Mouse (Mus musculus) MEL (cell line): ENCODE data around the gene Atrnl1. TPM values are rescaled to one million over a fixed set of nuclear protein-coding genes. Genes with fewer than 3 reads are reported as not detected.

Experiments used
- DNase-seq: peaks from one replicate; pipeline ENCODE4 v3.0.0; 2011; ENCODE audit warnings: low read depth, low spot score
- H3K27ac ChIP-seq: 2 replicates; pipeline ENCODE4 v1.5.1; 2012; ENCODE audit warnings: low read depth, mild to moderate bottlenecking, control low read depth, low read length, moderate library complexity; ENCODE audit not compliant: control insufficient read depth
- H3K27me3 ChIP-seq, 2 experiments: fragments of 150-350 bp in 1 of 2; sonication (generic) in 1 of 2; 2 replicates each; pipeline ENCODE4 v1.6.1; 2012; ENCODE audit warnings: low read length in 2 of 2, mild to moderate bottlenecking in 2 of 2, improper control_type of control experiment in 1 of 2, moderate library complexity in 1 of 2; ENCODE audit not compliant: insufficient read depth in 2 of 2, control insufficient read depth in 1 of 2
- H3K36me3 ChIP-seq, 2 experiments: 2 replicates each; pipeline ENCODE4 v1.6.1; 2012 to 2014; ENCODE audit warnings: low read length in 2 of 2, improper control_type of control experiment in 1 of 2, inconsistent platforms in 1 of 2, mild to moderate bottlenecking in 1 of 2; ENCODE audit not compliant: insufficient read depth in 2 of 2, control insufficient read depth in 1 of 2
- H3K4me1 ChIP-seq, 2 experiments: fragments of 150-350 bp in 1 of 2; sonication (generic) in 1 of 2; 2 replicates each; pipeline ENCODE4 v1.6.1; 2012; ENCODE audit warnings: low read length in 2 of 2, improper control_type of control experiment in 1 of 2, mild to moderate bottlenecking in 1 of 2; ENCODE audit not compliant: insufficient read depth in 2 of 2, control insufficient read depth in 1 of 2
- H3K4me3 ChIP-seq, 2 experiments: fragments of 150-350 bp in 1 of 2; sonication (generic) in 1 of 2; 2 replicates each; pipeline ENCODE4 v1.5.1; 2012; ENCODE audit warnings: low read depth in 2 of 2, low read length in 2 of 2, mild to moderate bottlenecking in 2 of 2, moderate library complexity in 2 of 2, control low read depth in 1 of 2, improper control_type of control experiment in 1 of 2; ENCODE audit not compliant: control insufficient read depth in 1 of 2, insufficient read depth in 1 of 2
- H3K79me2 ChIP-seq: 2 replicates; pipeline ENCODE4 v1.6.1; 2012; ENCODE audit warnings: mild to moderate bottlenecking, low read length, moderate library complexity; ENCODE audit not compliant: control insufficient read depth, poor library complexity, insufficient read depth
- H3K9ac ChIP-seq: 2 replicates; pipeline ENCODE4 v1.6.1; 2012; ENCODE audit warnings: low read depth, mild to moderate bottlenecking, control low read depth, low read length, moderate library complexity; ENCODE audit not compliant: control insufficient read depth, poor library complexity, severe bottlenecking
- H3K9me3 ChIP-seq: fragments of 150-350 bp; sonication (generic); replicated peaks from 2 replicates; pipeline ENCODE4 v1.6.1; 2012; ENCODE audit warnings: mild to moderate bottlenecking, low read length, improper control_type of control experiment, moderate library complexity; ENCODE audit not compliant: insufficient read depth
- CTCF ChIP-seq, 3 experiments: IDR thresholded peaks in 2 of 3; conservative IDR thresholded peaks in 1 of 3; 2 replicates each; pipeline ENCODE4 v1.5.1; 2011 to 2012; ENCODE audit warnings: low read length in 3 of 3, low read depth in 2 of 3, mild to moderate bottlenecking in 2 of 3, improper control_type of control experiment in 1 of 3, inconsistent platforms in 1 of 3, mixed read lengths in 1 of 3, moderate library complexity in 1 of 3; ENCODE audit not compliant: control insufficient read depth in 1 of 3, insufficient read depth in 1 of 3, poor library complexity in 1 of 3, severe bottlenecking in 1 of 3
- E2F4 ChIP-seq: IDR thresholded peaks from 2 replicates; pipeline ENCODE4 v1.6.1; 2011; ENCODE audit warnings: low read depth, low read length, improper control_type of control experiment, borderline replicate concordance
- EP300 ChIP-seq, 2 experiments: IDR thresholded peaks; 2 replicates each; pipeline ENCODE4 v1.6.1; 2011; ENCODE audit warnings: improper control_type of control experiment in 2 of 2, low read length in 2 of 2, low read depth in 1 of 2, mild to moderate bottlenecking in 1 of 2
- GABPA ChIP-seq: IDR thresholded peaks from 2 replicates; pipeline ENCODE4 v1.6.1; 2012; ENCODE audit warnings: low read depth, mild to moderate bottlenecking, inconsistent platforms, low read length, improper control_type of control experiment, moderate library complexity
- KAT2A ChIP-seq: conservative IDR thresholded peaks from 2 replicates; pipeline ENCODE4 v1.6.1; 2012; ENCODE audit warnings: low read depth, low read length, improper control_type of control experiment, inconsistent platforms
- MAX ChIP-seq: IDR thresholded peaks from 2 replicates; pipeline ENCODE4 v1.6.1; 2011; ENCODE audit warnings: low read length, improper control_type of control experiment
- MAZ ChIP-seq: IDR thresholded peaks from 2 replicates; pipeline ENCODE4 v1.6.1; 2012; ENCODE audit warnings: low read depth, mild to moderate bottlenecking, inconsistent platforms, low read length, improper control_type of control experiment
- MEF2A ChIP-seq: IDR thresholded peaks from 2 replicates; pipeline ENCODE4 v1.6.1; 2014; ENCODE audit warnings: low read depth, mild to moderate bottlenecking, inconsistent platforms, low read length, improper control_type of control experiment; ENCODE audit not compliant: poor library complexity, insufficient replicate concordance, severe bottlenecking; ENCODE audit errors: extremely low read depth
- MXI1 ChIP-seq: IDR thresholded peaks from 2 replicates; pipeline ENCODE4 v1.6.1; 2011; ENCODE audit warnings: mild to moderate bottlenecking, low read depth, low read length, improper control_type of control experiment
- MYB ChIP-seq: IDR thresholded peaks from 2 replicates; pipeline ENCODE4 v1.6.1; 2011; ENCODE audit warnings: mild to moderate bottlenecking, low read depth, low read length, improper control_type of control experiment
- MYC ChIP-seq: IDR thresholded peaks from 2 replicates; pipeline ENCODE4 v1.6.1; 2011; ENCODE audit warnings: low read depth, mild to moderate bottlenecking, low read length, improper control_type of control experiment, moderate library complexity
- NRF1 ChIP-seq: IDR thresholded peaks from 2 replicates; pipeline ENCODE4 v1.6.1; 2014; ENCODE audit warnings: low read depth, mild to moderate bottlenecking, inconsistent platforms, low read length, improper control_type of control experiment, moderate library complexity; ENCODE audit not compliant: poor library complexity, insufficient read depth, severe bottlenecking
- POLR2AphosphoS2 ChIP-seq: IDR thresholded peaks from 2 replicates; pipeline ENCODE4 v1.6.1; 2011; ENCODE audit warnings: low read length, improper control_type of control experiment
- RAD21 ChIP-seq: IDR thresholded peaks from 2 replicates; pipeline ENCODE4 v1.6.1; 2011; ENCODE audit warnings: mild to moderate bottlenecking, low read depth, low read length, improper control_type of control experiment
- RCOR1 ChIP-seq: IDR thresholded peaks from 2 replicates; pipeline ENCODE4 v1.6.1; 2012; ENCODE audit warnings: low read depth, mild to moderate bottlenecking, inconsistent platforms, low read length, improper control_type of control experiment
- SMC3 ChIP-seq: IDR thresholded peaks from 2 replicates; pipeline ENCODE4 v1.6.1; 2011; ENCODE audit warnings: low read depth, low read length, improper control_type of control experiment
- TAL1 ChIP-seq: IDR thresholded peaks from 2 replicates; pipeline ENCODE4 v1.6.1; 2012; ENCODE audit warnings: mild to moderate bottlenecking, inconsistent platforms, low read length, moderate library complexity, mixed read lengths
- USF1 ChIP-seq: IDR thresholded peaks from 2 replicates; pipeline ENCODE4 v1.6.1; 2014; ENCODE audit warnings: low read depth, mild to moderate bottlenecking, inconsistent platforms, low read length, improper control_type of control experiment, moderate library complexity
- USF2 ChIP-seq, 2 experiments: IDR thresholded peaks; 2 replicates each; pipeline ENCODE4 v1.6.1; 2011 to 2012; ENCODE audit warnings: improper control_type of control experiment in 2 of 2, low read length in 2 of 2, borderline replicate concordance in 1 of 2, inconsistent platforms in 1 of 2, low read depth in 1 of 2, mild to moderate bottlenecking in 1 of 2; ENCODE audit not compliant: insufficient read depth in 1 of 2
- ZNF384 ChIP-seq: IDR thresholded peaks from 2 replicates; pipeline ENCODE4 v1.6.1; 2012; ENCODE audit warnings: low read depth, mild to moderate bottlenecking, inconsistent platforms, low read length, improper control_type of control experiment
- polyA plus RNA-seq, 2 experiments: library from polyadenylated mRNA; stranded (reverse) in 1 of 2; unstranded in 1 of 2; fragments of >175 nt in 1 of 2; fragments of >200 nt in 1 of 2; gene quantifications; 2 replicates each; pipeline versions ENCODE4 v1.2.1 to v1.2.4; 2012; ENCODE audit warnings: low replicate concordance in 2 of 2, low read depth in 1 of 2; ENCODE audit not compliant: insufficient read length in 2 of 2, insufficient read depth in 1 of 2, missing spikeins in 1 of 2
- total RNA-seq: library from RNA; depleted of rRNA; stranded (reverse); fragments of 300-350 nt; gene quantifications from 2 replicates; pipeline ENCODE4 v1.2.3, GENCODE M21; 2012

Gene Atrnl1
- total and polyA plus RNA-seq, 3 experiments = 6.4 to 8.2 TPM; not detected in 1

DNA sequence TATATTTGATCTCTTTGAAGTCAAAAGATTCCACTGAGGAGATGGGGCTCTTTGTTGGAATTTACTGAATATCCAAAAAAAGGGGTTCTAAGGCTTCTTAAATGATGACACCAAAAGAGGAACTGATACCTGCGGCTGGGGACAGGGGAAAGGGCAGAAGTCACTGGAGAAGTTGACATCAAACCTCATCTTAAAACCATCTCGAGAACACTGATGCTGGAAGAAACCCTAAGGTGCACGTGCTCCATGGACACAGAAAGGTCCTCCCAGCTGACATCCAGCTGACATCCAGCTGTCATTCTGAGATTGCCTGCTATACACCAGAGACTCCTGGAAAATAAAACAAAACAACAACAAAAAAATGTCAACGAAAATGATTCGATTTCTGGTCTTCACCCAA, 19.9 kb upstream of the Atrnl1 start:
- Histone ChIP-seq H3K9me3 (no peaks in the 10 kb centered on the region), H3K9ac (no peak overlapping the region)
- TF ChIP-seq MAZ (no peak), CTCF (IDR thresholded peaks at IDR 0.05 in 2 of 3, conservative IDR thresholded peaks at IDR 0.05 in 1 of 3; ENCODE audit: control insufficient read depth in 1 of 3, insufficient read depth in 1 of 3, low read depth in 2 of 3, low read length in 3 of 3, poor library complexity in 1 of 3, severe bottlenecking in 1 of 3) (no peak), POLR2AphosphoS2 (no peak), SMC3 (no peak), TAL1 (no peak), MYC (no peak), GABPA (no peak), USF2 (IDR thresholded peaks at IDR 0.05; ENCODE audit: borderline replicate concordance in 1 of 2, insufficient read depth in 1 of 2, low read depth in 1 of 2, low read length in 2 of 2) (no peak), USF1 (no peak), MEF2A (no peak), MYB (no peak), KAT2A (no peak), RAD21 (no peak), MAX (no peak), E2F4 (no peak), RCOR1 (no peak), ZNF384 (no peak), EP300 (IDR thresholded peaks at IDR 0.05; ENCODE audit: low read depth in 1 of 2, low read length in 2 of 2) (no peak), MXI1 (no peak), NRF1 (no peak)

DNA sequence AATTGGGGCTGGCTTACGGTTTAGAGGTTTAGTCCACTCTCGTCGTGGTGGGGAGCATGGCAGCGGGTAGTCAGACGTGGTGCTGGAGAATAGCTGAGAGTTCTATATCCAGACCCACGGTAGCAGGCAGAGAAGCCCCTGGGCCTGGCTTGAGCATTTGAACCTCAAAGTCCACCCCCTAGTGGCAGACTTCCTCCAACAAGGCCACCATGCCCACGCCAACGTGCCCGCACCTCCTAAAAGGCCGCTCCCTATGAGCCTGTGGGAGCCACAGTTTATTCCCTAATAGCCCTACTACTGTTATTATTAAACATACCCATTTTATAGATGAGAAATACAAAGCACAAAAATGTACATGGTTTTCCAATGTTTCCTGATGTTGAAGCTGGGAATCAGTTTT, 19.2 kb upstream of the Atrnl1 start:
- Histone ChIP-seq H3K9ac (no peak overlapping the region), H3K4me1 (no peaks in the 10 kb centered on the region), H3K27me3 (0 out of 4 replicates have a peak, but pooled peaks cover 0 to 6% of the 10 kb centered on the region in 2 experiments), H3K79me2 (no peaks in the 10 kb centered on the region), H3K4me3 (no peak overlapping the region), H3K36me3 (peaks cover 0 to under 1% of the 10 kb centered on the region in 2 experiments; a peak in 1 of 4 replicates), H3K27ac (no peak overlapping the region), H3K9me3 (no peaks in the 10 kb centered on the region)
- no peak for DNase-seq
- TF ChIP-seq CTCF (IDR thresholded peaks at IDR 0.05 in 2 of 3, conservative IDR thresholded peaks at IDR 0.05 in 1 of 3; ENCODE audit: control insufficient read depth in 1 of 3, insufficient read depth in 1 of 3, low read depth in 2 of 3, low read length in 3 of 3, poor library complexity in 1 of 3, severe bottlenecking in 1 of 3) (peak in 1 of 3 experiments; percentile 4; a peak in 1 of 6 replicates), MEF2A (no peak)

More for the DNA sequence above, 19.9 kb upstream of the Atrnl1 start:
- no peak overlapping the region for H3K27ac ChIP-seq
- H3K36me3 ChIP-seq = peaks cover 0 to 5% of the 10 kb centered on the region in 2 experiments; a peak in 2 of 4 replicates
- 0 out of 4 replicates have a peak, but pooled peaks cover 0 to 6% of the 10 kb centered on the region in 2 experiments for H3K27me3 ChIP-seq
- no peaks in the 10 kb centered on the region for H3K79me2 ChIP-seq
- peaks cover 4 to 6% of the 10 kb centered on the region in 2 experiments for H3K4me1 ChIP-seq
- DNase-seq = peak; percentile 41
- no peak overlapping the region for H3K4me3 ChIP-seq
